Mouse (Mus musculus) stomach, postnatal 0 days (tissue): ENCODE measurements around the gene E330034G19Rik. TPM values are rescaled to one million over a fixed set of nuclear protein-coding genes. Genes with fewer than 3 reads are reported as not detected.
A peak's percentile ranks its signal among the peaks of the same experiment; 100 is the strongest.

ENCODE experiments used
- ATAC-seq: fragments of 200-750 bp; cut with Nextera tagmentation; 2 replicates; pipeline ENCODE4 v1.8.0; 2017; ENCODE audit not compliant: low FRiP score, low TSS enrichment
- DNase-seq: peaks from one replicate; pipeline ENCODE4 v3.0.0-alpha.2; 2016; ENCODE audit warnings: low spot score
- H3K27ac ChIP-seq: fragments of 300-500 bp; sonication (generic); replicated peaks from 2 replicates; pipeline ENCODE4 v1.5.1; 2014; ENCODE audit warnings: mild to moderate bottlenecking, control low read depth
- H3K27me3 ChIP-seq: fragments of 300-500 bp; sonication (generic); 2 replicates; pipeline ENCODE4 v1.6.1; 2014; ENCODE audit warnings: low read length; ENCODE audit not compliant: control insufficient read depth, insufficient read depth
- H3K36me3 ChIP-seq: fragments of 300-500 bp; sonication (generic); 2 replicates; pipeline ENCODE4 v1.6.1; 2014; ENCODE audit warnings: low read length, mixed read lengths; ENCODE audit not compliant: control insufficient read depth, insufficient read depth
- H3K4me1 ChIP-seq: fragments of 300-500 bp; sonication (generic); replicated peaks from 2 replicates; pipeline ENCODE4 v1.6.1; 2014; ENCODE audit warnings: antibody characterized with exemption; ENCODE audit not compliant: control insufficient read depth, insufficient read depth
- H3K4me2 ChIP-seq: fragments of 300-500 bp; sonication (generic); replicated peaks from 2 replicates; pipeline ENCODE4 v1.6.1; 2014; ENCODE audit warnings: low read depth, mild to moderate bottlenecking, control low read depth, moderate library complexity
- H3K4me3 ChIP-seq: fragments of 300-500 bp; sonication (generic); 2 replicates; pipeline ENCODE4 v1.5.1; 2014; ENCODE audit warnings: low read depth, low read length, control low read depth
- H3K9ac ChIP-seq: fragments of 300-500 bp; sonication (generic); 2 replicates; pipeline ENCODE4 v1.6.1; 2014; ENCODE audit warnings: mild to moderate bottlenecking, low read length, control low read depth, mixed read lengths
- H3K9me3 ChIP-seq: fragments of 300-500 bp; sonication (generic); 2 replicates; pipeline ENCODE4 v1.6.1; 2016; ENCODE audit warnings: low read length; ENCODE audit not compliant: control insufficient read depth
- CTCF ChIP-seq: IDR thresholded peaks from 2 replicates; pipeline ENCODE4 v1.5.1; 2016; ENCODE audit warnings: antibody characterized with exemption, low read depth, mild to moderate bottlenecking, moderate library complexity
- EP300 ChIP-seq: optimal IDR thresholded peaks from 2 replicates; pipeline ENCODE3; 2016; ENCODE audit warnings: antibody characterized with exemption
- WGBS: fragments of 180-500 bp; shearing (Covaris S2); extraction: QIAGEN DNeasy Blood & Tissue Kit; methylation state at CpG from one replicate; pipeline ENCODE4 v1.1.7; 2014; 5-methylcytosine and 5-hydroxymethylcytosine counted together
- polyA plus RNA-seq: library from polyadenylated mRNA; unstranded; fragments of >200 nt; fragmentation: Nextera tagmentation; extraction: Ambion mirVana; gene quantifications from 2 replicates; pipeline ENCODE4 v1.2.1, GENCODE M21; 2015

E330034G19Rik gene
- polyA plus RNA-seq, 1 experiment from 2014 or later, result not detected

- Histone ChIP-seq H3K27me3 (no peaks in the 10 kb centered on the region), H3K27ac (peak overlapping the region; percentile 56), H3K36me3 (no peaks in the 10 kb centered on the region), H3K9me3 (no peaks in the 10 kb centered on the region), H3K4me1 (peaks cover 4% of the 10 kb centered on the region; the same call in 1 of the 2 replicates), H3K4me2 (no peak overlapping the region), H3K4me3 (no peak overlapping the region), H3K9ac (no peak overlapping the region)
- peak; percentile 26 for DNase-seq
- ATAC-seq, result peak; percentile 88
- WGBS, result 9% methylated on average over 8 of the region's 8 CpGs
- TF ChIP-seq EP300, result no peak
- no peak for TF ChIP-seq CTCF
These were observed 39.3 kb upstream of the E330034G19Rik start for GRCm38 (mm10) chr14:24253611-24254202.

DNA sequence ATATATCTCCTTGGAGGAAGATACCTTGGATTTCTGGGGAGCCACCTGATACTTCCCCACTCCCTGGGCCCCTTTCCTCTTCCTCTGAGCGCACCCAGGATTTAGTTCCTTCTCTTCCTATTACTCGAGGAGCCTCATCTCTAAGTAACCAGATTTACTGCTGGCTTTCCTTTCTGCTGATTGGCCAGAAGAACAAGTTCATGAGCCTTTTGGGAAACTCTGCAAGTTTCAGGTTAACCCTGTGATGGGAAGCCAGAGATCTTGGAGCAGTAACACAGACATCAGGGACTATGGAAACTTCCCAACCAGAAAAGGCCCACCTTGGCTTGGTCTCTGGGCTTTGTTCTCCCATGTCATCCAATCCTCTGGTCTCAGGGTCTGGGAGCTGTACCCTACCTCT is 37.1 kb upstream of the E330034G19Rik start:
- Histone ChIP-seq H3K4me1 (peaks cover 4% of the 10 kb centered on the region; the same call in 1 of the 2 replicates), H3K27me3 (no peaks in the 10 kb centered on the region), H3K4me3 (no peak overlapping the region), H3K4me2 (no peak overlapping the region), H3K36me3 (no peaks in the 10 kb centered on the region), H3K27ac (no peak overlapping the region), H3K9ac (no peak overlapping the region), H3K9me3 (no peaks in the 10 kb centered on the region)
- DNase-seq (no peak), ATAC-seq (no peak)
- TF ChIP-seq EP300, result no peak
- no peak for TF ChIP-seq CTCF
- 55% methylated on average over 2 of the region's 2 CpGs for WGBS

- ATAC-seq (no peak), DNase-seq (no peak)
- H3K9ac ChIP-seq, result no peak overlapping the region
- H3K4me3 ChIP-seq, result no peak overlapping the region
- H3K27me3 ChIP-seq, result no peaks in the 10 kb centered on the region
- WGBS, result 53% methylated on average over 4 of the region's 4 CpGs
- H3K4me1 ChIP-seq, result no peaks in the 10 kb centered on the region
- no peaks in the 10 kb centered on the region for H3K36me3 ChIP-seq
- TF ChIP-seq CTCF (no peak), EP300 (no peak)
- no peak overlapping the region for H3K27ac ChIP-seq
- H3K9me3 ChIP-seq, result no peaks in the 10 kb centered on the region
- H3K4me2 ChIP-seq, result no peak overlapping the region
These were observed 32.6 kb upstream of the E330034G19Rik start for GRCm38 (mm10) chr14:24260391-24260790.

GRCm38 (mm10) chr14:24262382-24262781 is 30.6 kb upstream of the E330034G19Rik start:
- no peaks in the 10 kb centered on the region for H3K27me3 ChIP-seq
- no peak for TF ChIP-seq CTCF
- no peak for TF ChIP-seq EP300
- H3K4me2 ChIP-seq, result no peak overlapping the region
- H3K4me1 ChIP-seq, result no peaks in the 10 kb centered on the region
- no peak for DNase-seq
- H3K9me3 ChIP-seq, result no peaks in the 10 kb centered on the region
- no peak overlapping the region for H3K27ac ChIP-seq
- no peak overlapping the region for H3K9ac ChIP-seq
- ATAC-seq, result no peak
- no peak overlapping the region for H3K4me3 ChIP-seq
- no peaks in the 10 kb centered on the region for H3K36me3 ChIP-seq
- 64% methylated on average over 6 of the region's 6 CpGs for WGBS

DNA sequence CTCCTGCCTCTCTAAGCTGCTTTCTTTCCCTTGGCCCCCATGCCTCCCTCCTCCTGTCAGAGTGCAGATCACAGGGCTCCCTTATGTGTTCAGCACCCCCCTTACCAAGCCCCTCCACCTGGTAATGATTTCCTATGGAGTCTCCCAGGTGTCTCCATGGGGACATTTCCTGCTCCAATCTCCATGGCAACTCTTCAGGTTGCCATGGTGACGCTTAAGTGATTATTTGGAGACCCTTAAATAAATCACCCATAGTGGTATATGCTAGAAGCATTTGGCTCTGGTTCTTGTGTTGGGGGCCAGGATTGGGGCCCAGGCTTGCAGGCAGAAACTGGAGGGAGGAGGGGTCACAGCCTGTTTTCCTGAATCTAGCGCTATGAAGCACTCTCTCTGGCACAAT is 30.1 kb upstream of the E330034G19Rik start:
- Histone ChIP-seq H3K4me1 (no peaks in the 10 kb centered on the region), H3K36me3 (no peaks in the 10 kb centered on the region), H3K4me2 (no peak overlapping the region), H3K27ac (no peak overlapping the region), H3K9ac (no peak overlapping the region), H3K27me3 (no peaks in the 10 kb centered on the region), H3K4me3 (no peak overlapping the region), H3K9me3 (no peaks in the 10 kb centered on the region)
- DNase-seq (no peak), ATAC-seq (no peak)
- TF ChIP-seq CTCF (no peak), EP300 (no peak)
- 47% methylated on average over 2 of the region's 2 CpGs for WGBS

DNA sequence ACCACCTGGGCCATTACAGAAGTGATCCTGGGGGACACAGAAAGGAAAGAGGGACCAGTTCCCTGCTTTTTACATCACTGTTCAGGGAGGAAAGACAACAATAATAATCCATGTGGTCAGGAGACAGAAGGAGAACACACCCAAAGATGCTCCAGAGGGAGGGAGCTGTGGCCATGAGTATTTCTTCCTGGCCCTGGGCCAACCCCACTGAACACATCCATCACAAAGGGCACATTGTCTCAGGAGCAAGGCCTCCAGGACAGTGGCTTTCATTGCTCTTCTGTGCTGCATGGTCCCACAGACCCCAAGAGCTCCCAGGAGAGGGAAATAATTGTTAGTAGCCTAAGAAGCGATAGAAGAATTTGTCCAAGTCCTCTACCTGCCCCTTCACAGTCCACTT is 23.4 kb upstream of the E330034G19Rik start:
- TF ChIP-seq EP300 (no peak), CTCF (no peak)

More for the DNA sequence above, 23.4 kb upstream of the E330034G19Rik start:
- Histone ChIP-seq H3K27ac (no peak overlapping the region), H3K4me3 (no peak overlapping the region), H3K36me3 (no peaks in the 10 kb centered on the region), H3K4me1 (no peaks in the 10 kb centered on the region), H3K27me3 (no peaks in the 10 kb centered on the region), H3K4me2 (no peak overlapping the region), H3K9ac (no peak overlapping the region), H3K9me3 (no peaks in the 10 kb centered on the region)
- 88% methylated on average over 1 of the region's 1 CpGs for WGBS
- DNase-seq (no peak), ATAC-seq (no peak)
